Mouse (Mus musculus): ENCODE data around the gene Gm5127.

DNA sequence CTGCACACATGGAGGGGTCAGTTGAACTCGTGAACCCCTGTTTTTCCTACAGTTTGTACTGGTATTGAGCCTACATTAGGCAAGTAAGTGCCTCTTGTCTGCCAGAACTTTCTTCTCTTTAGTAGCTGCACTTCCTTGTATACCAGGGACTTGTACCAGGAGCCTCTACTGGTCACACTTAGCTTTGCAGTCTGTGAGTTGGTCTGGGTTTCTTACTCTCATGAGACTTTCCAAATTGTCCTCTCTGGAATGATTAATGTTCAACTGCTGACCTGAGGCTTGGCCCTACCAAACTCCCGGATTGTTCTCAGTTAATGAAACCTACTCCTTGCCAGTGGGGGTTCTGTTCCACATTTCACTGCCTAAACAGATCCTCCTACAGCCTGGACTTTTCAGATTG, 134.2 kb downstream of the Gm5127 start:
- no peak for TF ChIP-seq TCF3 (IDR thresholded peaks at IDR 0.05; ENCODE audit: insufficient read length, low read depth)
- TF ChIP-seq E2F4 (IDR thresholded peaks at IDR 0.05; ENCODE audit: insufficient read depth), result no peak
- no peak for TF ChIP-seq POLR2A (IDR thresholded peaks at IDR 0.05; ENCODE audit: insufficient read length, low read depth)
- no peak for TF ChIP-seq MYOG (IDR thresholded peaks at IDR 0.05; ENCODE audit: control insufficient read depth in 1 of 3, insufficient read depth in 1 of 3, insufficient read length in 2 of 3, low read depth in 2 of 3)
- TF ChIP-seq USF1 (IDR thresholded peaks at IDR 0.05; ENCODE audit: low read depth), result no peak
- no peak for TF ChIP-seq MAX (IDR thresholded peaks at IDR 0.05; ENCODE audit: low read depth)
- no peak for TF ChIP-seq POLR2AphosphoS2 (IDR thresholded peaks at IDR 0.05; ENCODE audit: insufficient read length, low read depth)
- TF ChIP-seq TCF12 (IDR thresholded peaks at IDR 0.05; ENCODE audit: insufficient read depth, poor library complexity, severe bottlenecking), result no peak
- no peak for TF ChIP-seq REST (IDR thresholded peaks at IDR 0.05; ENCODE audit: insufficient read depth, insufficient read length)
- no peak for TF ChIP-seq SRF (IDR thresholded peaks at IDR 0.05; ENCODE audit: control insufficient read depth, insufficient read length, low read depth)
- no peak for TF ChIP-seq MYOD1 (IDR thresholded peaks at IDR 0.05; ENCODE audit: control insufficient read depth in 1 of 3, insufficient read length in 2 of 3, low read depth in 2 of 3)
- TF ChIP-seq CEBPB (IDR thresholded peaks at IDR 0.05; ENCODE audit: insufficient read depth, poor library complexity, severe bottlenecking), result no peak
